Mouse (Mus musculus) common myeloid progenitor, adult 5-6 weeks (primary cell): ENCODE data around the gene Nfs1. TPM values are rescaled to one million over a fixed set of nuclear protein-coding genes. Genes with fewer than 3 reads are reported as not detected.

Experiments used
- ATAC-seq: replicated peaks from 2 replicates; pipeline ENCODE4 v1.8.0; 2016; ENCODE audit warnings: low read depth, mild to moderate bottlenecking, moderate TSS enrichment, inconsistent platforms; ENCODE audit not compliant: poor library complexity, severe bottlenecking
- total RNA-seq: library from RNA; stranded (forward); fragments of 200-1000, 187-1606 nt; gene quantifications from 2 replicates; pipeline ENCODE4 v1.2.3, GENCODE M21; 2017

Nfs1 gene
- total RNA-seq, 1 experiment from 2014 or later, result 43.2 TPM

GRCm38 (mm10) chr2:156078421-156079182 lies 65.4 kb downstream of the Nfs1 start:
- no peak for ATAC-seq

GRCm38 (mm10) chr2:156077461-156077860 lies 66.5 kb downstream of the Nfs1 start:
- ATAC-seq, result no peak

GRCm38 (mm10) chr2:156073725-156074124 lies 70.3 kb downstream of the Nfs1 start:
- no peak for ATAC-seq

Other genes starting within 250 kb of the Nfs1 start
- gene Uqcc1, start 213.9 kb downstream of the Nfs1 start, total RNA-seq, result 58.5 and 105 TPM in 2 replicates
- gene Gm15557, start 203.5 kb downstream of the Nfs1 start, total RNA-seq, result not detected in 2 replicates
- gene Gdf5, start 198.8 kb downstream of the Nfs1 start, total RNA-seq, result not detected in 2 replicates
- gene Cep250, start 187.7 kb downstream of the Nfs1 start, total RNA-seq, result 36.6 and 46.4 TPM in 2 replicates
- gene 6430550D23Rik, start 136.2 kb downstream of the Nfs1 start, total RNA-seq, result 4.3 TPM in 1 of 2 replicates, not detected in the other
- gene Ergic3, start 136.1 kb downstream of the Nfs1 start, total RNA-seq, result 55.3 and 84.7 TPM in 2 replicates
- gene Fer1l4, start 91.2 kb downstream of the Nfs1 start, total RNA-seq, result not detected in 2 replicates
- gene Spag4, start 79.0 kb downstream of the Nfs1 start, total RNA-seq, result 2.4 and 2.6 TPM in 2 replicates
- 19.7 and 22.7 TPM in 2 replicates for gene Cpne1, start 32.2 kb downstream of the Nfs1 start, total RNA-seq
- 41.2 and 51.7 TPM in 2 replicates for gene Rbm12, start 32.2 kb downstream of the Nfs1 start, total RNA-seq
- 32.1 and 33.0 TPM in 2 replicates for gene Gm28036, start 17.1 kb downstream of the Nfs1 start, total RNA-seq
- 15.8 and 28.5 TPM in 2 replicates for gene Romo1, start 147 bp downstream of the Nfs1 start, total RNA-seq
- 689 and 779 TPM in 2 replicates for gene Rbm39, start 36.1 kb upstream of the Nfs1 start, total RNA-seq
- gene Phf20, start 52.3 kb upstream of the Nfs1 start, total RNA-seq, result 75.0 and 79.0 TPM in 2 replicates
- 5.8 and 6.7 TPM in 2 replicates for gene Cnbd2, start 168.1 kb upstream of the Nfs1 start, total RNA-seq
- gene Scand1, start 168.5 kb upstream of the Nfs1 start, total RNA-seq, result 4.9 and 12.3 TPM in 2 replicates